Mouse (Mus musculus) 3T3-L1 (cell line): ENCODE measurements at regions not wholly inside any gene's neighbourhood (a gene's known extent, or its start where the extent isn't known, plus 50 kb on each side); places are given as distances from the start of the nearest gene placed in this dataset.

Experiments used
- DNase-seq: peaks from one replicate; pipeline ENCODE4 v3.0.0-alpha.2; 2015; ENCODE audit warnings: low read depth, low spot score

GRCm38 (mm10) chr8:128113116-128113515 lies 245.3 kb upstream of the Nrp1 start:
- peak; percentile 95 for DNase-seq

GRCm38 (mm10) chr8:128141290-128141966 lies 217.0 kb upstream of the Nrp1 start:
- DNase-seq = no peak

GRCm38 (mm10) chr8:128148351-128148942 lies 210.0 kb upstream of the Nrp1 start:
- DNase-seq = no peak

DNA sequence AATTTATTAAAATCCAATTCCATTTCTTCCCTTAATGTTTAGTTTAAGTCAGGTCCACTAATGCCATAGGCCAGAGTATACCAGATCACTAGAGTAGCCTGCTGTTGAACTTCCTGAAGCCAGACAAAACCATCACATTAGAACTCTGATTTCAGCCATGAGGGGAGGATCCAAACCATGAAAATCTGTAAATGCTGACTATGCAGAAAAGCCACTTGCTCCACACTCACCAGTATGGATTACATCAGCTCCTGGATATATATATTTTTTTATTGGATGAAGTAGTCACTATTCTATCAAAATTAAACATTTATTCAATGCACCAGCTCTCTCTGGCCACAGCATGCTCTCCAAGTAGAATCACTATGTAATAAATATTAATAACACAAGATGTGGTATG lies 202.8 kb upstream of the Nrp1 start:
- DNase-seq = no peak

DNA sequence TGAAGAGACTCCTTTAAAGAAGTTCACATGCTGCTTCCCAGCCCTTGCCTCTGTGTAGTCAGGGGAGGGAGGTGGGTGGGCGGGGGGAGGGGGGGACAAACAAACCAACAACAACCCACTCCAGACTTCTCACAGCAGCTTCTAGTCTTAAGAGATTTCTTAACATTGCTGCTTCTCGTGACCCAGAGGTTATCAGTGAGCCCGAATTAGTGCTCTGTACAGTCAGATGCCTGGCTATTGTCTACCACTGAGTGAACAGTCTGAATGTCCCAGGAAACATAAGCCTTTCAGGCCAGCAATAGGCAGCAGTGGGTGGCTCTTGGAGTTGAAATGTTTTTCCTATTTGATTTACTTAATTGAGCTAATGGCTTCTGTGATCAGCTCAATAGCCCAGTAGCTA lies 202.2 kb upstream of the Nrp1 start:
- no peak for DNase-seq

- no peak for DNase-seq
These were observed 195.5 kb upstream of the Nrp1 start for GRCm38 (mm10) chr8:128162857-128163256.

DNA sequence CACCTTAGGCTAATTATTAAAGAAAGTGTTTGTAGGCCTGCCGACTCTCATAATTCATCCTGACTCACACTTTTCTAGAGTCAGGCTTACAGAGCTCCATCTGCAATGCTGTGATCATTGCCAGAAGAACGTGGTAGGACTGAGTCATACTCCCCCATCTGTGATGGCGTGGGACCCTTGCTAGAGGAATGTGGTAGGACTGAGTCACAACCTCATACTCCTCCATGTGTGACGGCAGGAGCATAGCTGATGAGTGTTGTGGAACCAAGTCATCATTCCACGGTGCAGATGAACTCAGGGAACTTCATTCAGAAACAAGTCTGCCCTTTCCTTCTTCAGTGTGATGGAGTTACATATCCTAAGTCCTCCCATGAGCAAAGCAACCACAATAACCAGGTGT lies 193.4 kb upstream of the Nrp1 start:
- peak; percentile 93 for DNase-seq

GRCm38 (mm10) chr8:128165591-128165990 lies 192.8 kb upstream of the Nrp1 start:
- DNase-seq = no peak

DNA sequence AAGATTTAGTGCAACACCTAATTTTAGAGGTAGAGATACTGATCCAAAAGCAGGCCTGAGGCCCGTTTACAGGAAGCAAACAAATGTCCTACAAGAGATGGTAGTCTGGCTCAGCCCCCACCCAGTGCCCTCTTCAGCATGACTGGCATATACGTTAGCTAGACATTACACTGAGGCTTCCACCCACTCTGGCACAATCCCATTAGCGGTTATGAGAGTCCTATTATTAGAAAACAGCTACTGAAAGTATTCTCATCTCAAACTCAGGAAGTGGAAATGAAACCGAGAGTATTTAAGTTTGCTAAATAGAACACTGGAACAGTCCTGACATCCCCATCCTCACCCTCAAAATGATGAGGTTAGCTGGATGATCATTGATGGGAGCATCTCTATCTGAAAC lies 192.3 kb upstream of the Nrp1 start:
- DNase-seq = no peak

DNA sequence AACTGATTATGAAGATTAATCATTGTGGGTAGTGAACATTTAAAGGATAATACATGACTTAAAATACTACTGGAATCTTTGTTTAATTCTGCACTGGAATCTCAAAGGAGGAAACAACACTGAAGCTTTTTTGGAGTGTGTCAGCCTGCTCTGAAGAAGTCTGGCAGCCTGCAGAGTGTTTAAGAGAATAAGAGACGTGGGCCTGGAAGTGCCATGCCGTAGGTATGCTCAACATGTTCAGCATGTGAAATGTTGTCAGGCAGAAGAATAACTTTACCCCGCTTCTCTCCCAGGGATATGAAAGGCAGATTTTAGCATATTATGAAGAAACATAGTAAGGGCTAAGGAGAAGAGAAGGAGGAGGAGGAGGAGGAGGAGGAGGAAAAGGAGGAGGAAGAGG lies 189.6 kb upstream of the Nrp1 start:
- DNase-seq = no peak

GRCm38 (mm10) chr8:128171116-128171515 lies 187.3 kb upstream of the Nrp1 start:
- peak; percentile 75 for DNase-seq

DNA sequence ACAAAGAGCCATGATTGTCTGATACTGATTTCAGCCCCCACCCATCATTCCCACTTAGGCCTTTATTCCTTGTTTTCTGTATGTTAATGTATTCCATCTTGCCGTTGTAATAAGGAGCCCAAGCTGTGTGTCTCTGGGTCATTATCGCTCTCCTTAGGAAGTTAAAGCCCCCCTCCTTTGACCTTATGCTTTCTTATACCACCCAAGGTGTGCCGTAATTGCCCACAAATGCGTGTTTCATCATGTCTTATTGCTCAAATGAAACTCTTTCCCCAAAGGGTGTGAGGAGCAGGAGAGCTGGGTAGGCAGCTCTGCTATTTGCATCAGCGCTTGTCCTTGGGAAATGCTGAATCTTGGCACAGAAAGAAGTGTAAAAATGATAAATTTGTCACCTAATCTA lies 178.2 kb upstream of the Nrp1 start:
- no peak for DNase-seq

DNA sequence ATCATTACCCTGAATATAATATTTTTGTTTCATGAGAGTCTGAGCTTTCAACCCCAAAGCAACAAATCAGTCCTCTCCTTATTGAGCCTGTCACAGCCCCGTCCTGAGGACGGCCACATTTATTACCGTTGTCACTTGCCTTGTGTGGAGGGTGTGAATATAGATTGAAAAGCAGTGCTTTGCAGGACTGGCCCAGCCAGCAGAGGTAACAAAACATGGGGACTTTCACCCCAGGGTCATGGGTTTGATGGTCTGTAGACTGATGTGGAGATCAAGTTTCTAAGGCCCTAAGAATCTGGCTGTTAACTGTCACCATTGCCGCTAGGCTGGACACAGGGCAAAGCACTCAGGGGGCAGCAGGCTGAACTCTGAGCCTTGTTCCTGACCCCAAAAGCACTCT lies 175.3 kb upstream of the Nrp1 start:
- no peak for DNase-seq

- no peak for DNase-seq
These were observed 170.1 kb upstream of the Nrp1 start for GRCm38 (mm10) chr8:128188321-128188720.

DNA sequence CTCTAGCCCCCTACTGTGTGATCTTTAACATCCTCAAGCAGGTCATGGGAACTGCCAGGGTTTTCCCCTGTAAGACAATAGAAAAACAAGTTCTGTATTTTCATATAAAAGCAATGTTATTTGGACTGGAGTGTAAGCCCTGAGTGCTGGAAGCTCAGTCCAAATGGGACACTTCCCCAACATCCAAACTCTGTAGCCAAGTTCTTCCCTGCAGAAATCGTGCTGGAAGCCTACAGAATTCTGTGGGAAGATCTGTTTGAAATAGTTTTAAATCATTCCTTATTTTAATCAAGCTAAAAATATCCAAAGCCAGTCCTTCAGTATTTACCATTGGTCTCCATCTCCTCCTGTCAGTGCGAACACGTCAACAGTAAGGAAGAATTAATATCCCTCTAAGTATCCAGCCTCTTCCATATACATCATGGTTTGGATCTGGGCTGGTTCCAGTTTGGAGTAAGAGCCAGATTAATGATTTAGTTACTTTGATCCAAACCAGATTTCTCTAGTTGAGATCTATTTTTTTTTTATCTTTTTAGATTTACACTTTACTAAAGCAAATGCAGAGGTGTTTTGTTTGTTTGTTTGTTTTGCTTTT lies 165.0 kb upstream of the Nrp1 start:
- DNase-seq = no peak

GRCm38 (mm10) chr8:128200815-128201214 lies 157.6 kb upstream of the Nrp1 start:
- DNase-seq = no peak

DNA sequence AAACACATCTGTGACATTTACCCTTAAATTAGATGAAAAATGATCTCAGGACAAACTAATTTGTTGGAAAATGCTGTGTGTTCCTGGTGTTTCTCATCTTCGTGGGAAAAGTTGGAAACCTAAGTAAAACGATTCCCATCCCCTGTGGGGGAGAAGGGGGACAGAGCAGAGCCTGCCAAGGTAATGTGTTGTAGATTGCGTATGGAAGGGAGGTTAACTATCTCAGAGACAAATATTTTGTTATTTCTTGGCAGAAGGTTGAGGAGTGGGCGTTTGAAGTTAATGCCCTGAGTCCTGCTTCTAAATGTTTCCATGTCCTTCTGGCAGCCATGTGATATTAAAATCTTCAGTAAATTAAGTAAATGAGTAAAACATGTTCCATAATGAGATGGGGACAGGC lies 156.8 kb upstream of the Nrp1 start:
- no peak for DNase-seq

- peak; percentile 33 for DNase-seq
These were observed 156.1 kb upstream of the Nrp1 start for GRCm38 (mm10) chr8:128202158-128202886.

- DNase-seq = no peak
These were observed 153.6 kb upstream of the Nrp1 start for GRCm38 (mm10) chr8:128204803-128205202.

DNA sequence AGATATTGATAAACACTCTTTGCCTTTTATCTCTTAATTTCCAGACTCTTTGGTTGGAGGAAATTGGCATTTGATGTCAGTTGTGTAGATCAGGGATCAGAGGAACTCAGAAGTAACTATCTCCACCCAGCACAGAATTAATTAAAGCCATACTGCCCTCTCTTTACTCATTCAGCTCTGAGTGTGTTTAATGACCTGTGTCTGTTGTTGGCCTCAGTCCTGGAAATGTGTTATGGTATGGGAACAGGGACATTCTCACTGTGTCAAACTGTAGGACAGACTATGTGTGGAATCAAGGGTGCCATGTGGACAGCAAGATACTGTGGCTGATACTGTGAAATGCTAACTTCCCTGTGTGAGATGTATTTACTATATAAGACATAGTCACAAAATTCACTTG lies 151.3 kb upstream of the Nrp1 start:
- no peak for DNase-seq

DNA sequence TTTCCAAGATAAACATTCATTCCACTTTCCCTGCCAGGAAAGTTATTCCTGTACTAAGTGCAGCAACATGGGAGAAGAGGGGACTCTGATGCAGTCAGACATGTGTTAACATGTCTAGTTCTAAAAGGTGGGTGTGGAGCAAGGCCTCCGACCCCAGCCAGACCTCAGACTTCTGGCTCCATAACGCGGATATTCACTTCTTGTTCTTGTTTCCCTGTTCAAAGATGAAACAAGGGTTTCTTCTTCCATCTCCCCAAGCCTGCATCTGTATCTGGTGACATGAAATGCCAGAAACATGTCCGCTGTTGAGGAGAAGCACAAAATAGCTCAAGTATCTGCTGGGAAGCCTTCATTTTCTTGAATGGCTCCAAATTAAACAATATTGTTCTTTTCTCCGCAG lies 147.6 kb upstream of the Nrp1 start:
- DNase-seq = no peak

- DNase-seq = no peak
These were observed 146.2 kb upstream of the Nrp1 start for GRCm38 (mm10) chr8:128212223-128212622.

- peak; percentile 55 for DNase-seq
These were observed 144.1 kb upstream of the Nrp1 start for GRCm38 (mm10) chr8:128214256-128214655.
